Mouse (Mus musculus): ENCODE results near the gene Mt2.

DNA sequence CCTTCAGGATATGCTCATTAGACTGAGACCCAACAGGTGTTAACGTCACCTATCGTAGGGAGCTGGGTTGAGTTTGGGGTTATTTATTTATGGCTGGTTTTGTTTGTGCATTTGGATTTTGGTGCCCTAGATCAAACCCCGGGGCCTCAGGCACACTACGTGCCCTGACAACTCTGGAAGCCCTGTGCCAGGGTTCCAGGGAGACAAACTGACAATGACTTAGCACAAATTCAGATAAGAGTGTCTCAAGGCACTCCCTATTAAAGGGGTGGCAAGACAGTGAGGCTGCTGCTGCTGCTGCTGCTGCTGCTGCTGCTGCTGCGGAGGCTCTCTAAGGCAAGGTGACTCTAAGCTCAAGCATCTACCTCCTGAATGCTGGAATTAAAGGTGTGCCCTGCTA lies 2.9 kb upstream of the Mt2 start:
- no peak for TF ChIP-seq CTCF (IDR thresholded peaks at IDR 0.05; ENCODE audit: borderline replicate concordance, control insufficient read depth, extremely low read depth, insufficient read depth, low read length, poor library complexity)
- TF ChIP-seq POLR2A (IDR thresholded peaks at IDR 0.05; ENCODE audit: control insufficient read depth, extremely low read depth, insufficient read depth, low read length, poor library complexity) = no peak

All from thymus, adult 2 months (tissue).